In the genomic region with DNA sequence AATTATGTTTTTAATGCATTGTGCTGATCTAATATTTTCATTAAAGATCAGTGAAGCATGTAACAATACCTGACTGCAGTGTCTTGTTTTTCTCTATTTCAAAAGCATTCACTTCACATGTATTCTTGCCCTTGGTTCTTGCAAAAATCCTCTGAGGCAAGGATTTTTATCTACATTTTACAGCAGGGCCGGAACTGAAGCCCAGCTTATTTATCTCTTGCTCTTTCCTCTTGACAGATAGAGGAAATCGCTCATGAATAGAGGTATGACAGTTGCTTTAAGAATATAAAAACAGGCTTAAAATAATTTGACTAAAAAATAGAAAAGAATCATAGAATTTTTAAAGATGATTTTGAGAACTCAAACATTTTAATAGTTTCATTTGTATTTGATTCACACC, we compare ENCODE assay signal across 15 mouse cellular contexts. TPM values are rescaled to one million over a fixed set of nuclear protein-coding genes. Genes with fewer than 3 reads are reported as not detected.
"Had no signal": no experiment of that assay in that cellular context is flagged by ENCODE, and none has a peak within 500 bp of the region (broad histone marks: within the 10 kb centered on the region; RNA-seq: fewer than 3 reads in every experiment).

No protein-coding gene starts in this region.

- DNase-seq: kidney, adult 8-10 months; kidney, postnatal 25 days; left cerebral cortex, postnatal 4 days; lung, postnatal 10 days; lung, postnatal 4 days; right cerebral cortex, postnatal 14 days; thymus, postnatal 36 days had no signal

- H3K27ac ChIP-seq: limb, embryonic 13.5 days; midbrain, embryonic 12.5 days; stomach, embryonic 15.5 days had no signal

- H3K36me3 ChIP-seq: limb, embryonic 13.5 days; midbrain, embryonic 12.5 days; stomach, embryonic 15.5 days had no signal

- ATAC-seq: midbrain, embryonic 16.5 days had no signal

- H3K4me3 ChIP-seq: limb, embryonic 13.5 days; megakaryocyte, embryonic 14.5 days; midbrain, embryonic 12.5 days; stomach, embryonic 15.5 days had no signal

- H3K4me1 ChIP-seq: limb, embryonic 13.5 days; midbrain, embryonic 12.5 days; stomach, embryonic 15.5 days had no signal

- H3K9me3 ChIP-seq: limb, embryonic 13.5 days; megakaryocyte, embryonic 14.5 days; midbrain, embryonic 12.5 days; stomach, embryonic 15.5 days had no signal

- H3K27me3 ChIP-seq: limb, embryonic 13.5 days; megakaryocyte, embryonic 14.5 days; midbrain, embryonic 12.5 days; stomach, embryonic 15.5 days had no signal

- H3K4me2 ChIP-seq: limb, embryonic 13.5 days; liver, embryonic 11.5 days; lung, embryonic 14.5 days; midbrain, embryonic 12.5 days; stomach, embryonic 15.5 days had no signal

- H3K9ac ChIP-seq: limb, embryonic 13.5 days; lung, embryonic 14.5 days; midbrain, embryonic 12.5 days; stomach, embryonic 15.5 days had no signal

RNA-seq across cellular contexts. Expression of a gene that starts 48.7 kb away (rescaled TPM):
- polyA plus RNA-seq: lung, embryonic 14.5 days; midbrain, embryonic 12.5 days; midbrain, embryonic 16.5 days; neural tube, embryonic 14.5 days had no signal
